Mouse (Mus musculus) liver (tissue): ENCODE results near the gene Atp6ap1.
A peak's percentile ranks its signal among the peaks of the same experiment; 100 is the strongest.

Source experiments
- DNase-seq: peaks from one replicate; pipeline ENCODE4 v3.0.0-alpha.2; 2020; ENCODE audit warnings: mixed read lengths

Atp6ap1 gene

DNA sequence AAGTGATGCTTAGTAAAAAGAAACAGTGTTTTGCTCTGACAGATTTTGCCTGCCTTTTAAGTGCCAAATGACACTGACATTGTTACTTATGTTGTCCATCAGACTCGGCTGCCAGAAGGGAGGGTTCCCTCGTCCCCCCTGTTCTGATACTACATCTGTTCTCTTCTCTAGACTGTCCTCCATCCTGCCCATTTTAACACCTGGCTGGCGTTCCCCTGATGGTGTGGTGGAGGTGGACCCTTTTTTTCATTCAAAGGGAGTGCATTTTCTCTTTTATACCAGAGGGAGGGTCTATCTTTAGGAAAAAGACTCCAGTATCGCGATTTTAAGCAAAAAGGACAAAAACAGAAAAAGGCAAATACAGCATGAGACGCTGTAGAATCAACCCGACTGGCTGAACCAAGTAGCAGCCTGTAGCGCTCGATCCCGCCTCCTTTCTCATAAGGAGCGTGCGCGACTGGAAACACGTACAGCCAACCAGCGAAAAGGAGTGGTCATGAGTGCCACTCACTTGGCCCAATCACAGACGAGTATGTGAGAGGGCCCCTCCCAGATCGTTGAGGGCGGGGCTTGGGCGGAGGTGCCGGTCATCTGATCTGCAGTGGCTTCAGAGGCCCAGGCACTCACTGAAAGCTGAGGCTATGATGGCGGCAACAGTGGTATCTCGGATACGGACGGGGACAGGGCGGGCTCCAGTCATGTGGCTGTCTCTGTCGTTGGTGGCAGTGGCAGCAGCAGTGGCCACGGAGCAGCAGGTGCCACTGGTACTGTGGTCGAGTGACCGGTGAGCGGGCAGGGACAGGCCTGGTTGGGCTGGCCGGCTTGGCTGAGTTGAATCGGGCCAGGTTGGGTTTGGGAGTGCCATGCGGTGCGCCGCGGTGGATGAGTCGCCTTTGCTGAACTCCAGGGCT lies at the start of gene Atp6ap1:
Atp6ap1 (plus strand) TSS at position 560 of the 911 bp plus-strand sequence.
- peak; percentile 96 for DNase-seq

DNA sequence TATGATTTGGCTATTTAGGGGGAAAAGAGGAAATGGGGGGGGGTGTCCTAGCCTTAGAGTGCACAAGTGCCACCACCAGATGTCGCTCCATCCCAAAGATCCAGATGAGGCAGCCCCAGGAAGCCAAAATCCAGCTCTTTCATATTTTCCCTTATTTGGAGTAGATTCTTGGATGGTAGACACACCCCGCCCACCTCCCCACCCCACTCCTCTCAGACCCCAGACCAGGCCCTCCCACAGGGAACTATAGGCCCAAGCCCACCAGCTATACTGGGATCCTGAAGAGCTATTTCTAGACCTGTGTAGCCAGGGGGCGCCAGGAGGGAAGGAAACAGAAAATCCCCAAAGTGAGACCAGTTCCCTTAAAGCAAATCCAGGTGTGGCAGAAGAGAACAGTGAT lies 48.2 kb upstream of the Atp6ap1 start:
- DNase-seq: peak; percentile 68

DNA sequence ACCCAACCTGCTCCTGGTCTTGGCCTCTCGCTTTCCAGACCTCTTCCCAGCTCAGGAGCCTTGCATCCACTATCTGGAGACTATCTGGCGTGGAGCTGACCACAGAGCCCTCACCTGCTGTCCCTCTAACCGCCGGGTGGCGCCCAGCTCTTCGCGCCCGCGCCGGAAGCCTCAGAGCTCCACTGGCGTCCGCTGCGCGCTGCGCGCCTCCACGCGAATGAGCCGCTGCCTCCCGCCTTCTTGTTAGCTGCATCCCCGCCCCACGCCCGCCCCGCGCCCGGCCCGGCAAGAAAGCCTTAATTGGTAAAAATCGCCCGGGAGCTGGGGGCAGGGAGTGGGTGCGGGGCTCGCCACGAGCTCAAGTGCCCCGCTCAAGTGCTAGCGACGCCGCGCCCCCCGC lies 47.3 kb upstream of the Atp6ap1 start, which contains the start of gene Flna:
Flna (minus strand) TSS at position 206 of the 400 bp plus-strand sequence.
- DNase-seq: peak; percentile 59

DNA sequence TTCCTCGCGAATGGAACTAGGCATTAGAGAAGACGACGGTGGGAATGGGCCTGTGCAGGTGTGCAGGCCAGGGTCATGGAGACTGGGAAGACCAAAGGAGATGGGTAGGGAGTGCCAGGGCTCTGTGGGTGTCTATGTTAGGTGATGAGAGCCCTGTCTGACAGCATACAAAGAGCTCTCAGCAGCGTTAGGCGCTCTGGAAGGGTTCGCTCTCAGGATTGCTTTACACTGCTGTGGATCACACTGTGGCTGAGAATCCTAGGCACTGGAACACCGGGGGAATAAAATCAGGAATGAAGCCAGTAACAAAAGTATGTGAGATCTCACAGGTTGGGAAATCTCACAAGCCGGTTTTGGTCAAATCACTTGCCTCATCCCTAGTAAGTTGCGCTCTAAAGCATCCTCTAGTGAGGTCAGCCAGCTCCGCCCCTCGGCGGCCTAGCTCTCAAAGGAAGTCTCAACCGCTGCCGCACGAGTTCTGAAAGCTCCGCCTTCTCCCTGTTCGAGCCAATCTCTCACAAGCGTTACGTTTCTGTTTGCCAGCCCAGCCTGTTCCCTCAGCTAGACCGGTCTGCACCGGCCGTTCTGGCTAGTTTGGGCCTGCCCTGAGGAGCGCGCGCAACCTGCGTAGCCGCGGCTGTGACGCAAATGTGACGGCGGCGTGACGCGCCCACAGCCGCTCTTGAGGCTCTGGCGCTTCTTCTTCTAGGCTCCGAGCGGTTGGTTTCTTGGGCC lies 42.6 kb upstream of the Atp6ap1 start, which contains the start of gene Emd:
Emd (plus strand) TSS at position 535 of the 735 bp plus-strand sequence.
- DNase-seq: peak; percentile 90

DNA sequence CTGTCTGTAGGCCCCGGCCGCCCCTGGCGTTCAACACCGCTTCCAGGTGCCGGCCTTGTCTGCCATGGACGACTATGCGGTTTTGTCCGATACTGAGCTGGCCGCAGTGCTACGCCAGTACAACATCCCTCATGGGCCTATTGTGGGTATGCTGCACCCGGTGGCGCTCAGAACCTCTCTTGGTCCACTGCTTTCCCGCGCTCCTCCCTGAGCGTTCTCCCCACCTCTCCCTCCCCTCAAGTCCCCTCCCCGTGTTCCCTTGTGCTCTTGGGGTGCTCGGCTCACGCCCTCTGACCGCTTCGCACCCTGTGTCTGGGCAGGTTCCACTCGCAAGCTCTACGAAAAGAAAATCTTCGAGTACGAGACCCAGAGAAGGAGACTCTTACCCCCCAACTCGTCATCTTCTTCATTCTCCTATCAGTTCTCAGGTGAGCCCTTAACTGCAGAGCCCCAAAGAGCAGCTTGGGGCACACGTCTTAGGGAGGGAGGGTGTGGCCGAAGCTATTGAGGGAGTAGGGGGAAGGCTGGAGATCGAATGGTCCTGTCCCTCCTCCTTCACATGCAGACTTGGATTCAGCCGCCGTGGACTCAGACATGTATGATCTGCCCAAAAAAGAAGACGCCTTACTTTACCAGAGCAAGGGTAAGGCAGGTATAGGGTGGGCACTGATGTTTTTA lies 41.9 kb upstream of the Atp6ap1 start:
- peak; percentile 20 for DNase-seq

DNA sequence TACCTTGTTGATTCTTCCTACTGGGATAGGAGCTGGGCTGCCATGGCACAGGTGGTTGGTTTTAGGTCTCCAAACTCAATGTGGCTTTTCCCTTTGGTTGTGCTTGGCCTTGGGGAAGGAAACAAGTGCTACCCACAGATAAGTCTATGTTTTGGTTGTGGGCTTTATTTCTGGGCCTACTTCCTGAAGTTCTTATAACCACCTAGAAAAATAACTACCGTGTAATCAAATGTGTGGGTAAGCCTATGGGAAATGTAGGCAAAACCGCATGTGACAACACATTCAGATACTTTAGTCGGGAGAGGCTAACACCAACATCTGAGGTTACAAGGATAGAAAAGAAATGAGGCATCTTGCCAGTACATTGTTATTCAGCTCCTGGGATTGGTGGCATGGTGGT lies 39.2 kb upstream of the Atp6ap1 start:
- no peak for DNase-seq

DNA sequence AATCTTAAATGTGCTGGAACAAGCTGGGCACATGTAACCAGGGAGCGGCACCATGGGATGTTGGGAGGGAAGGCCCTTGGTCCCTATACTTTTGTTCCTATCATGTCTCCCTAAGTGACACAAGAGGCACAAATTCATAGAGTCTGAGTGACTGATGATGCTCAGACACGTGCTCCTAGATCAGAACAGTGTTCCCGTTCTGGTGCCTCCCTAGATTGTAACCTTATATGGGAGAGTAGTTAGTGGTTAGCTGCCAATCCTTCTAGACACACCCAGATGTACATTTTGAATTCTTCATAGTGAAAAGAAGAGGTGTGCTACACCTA lies 27.2 kb upstream of the Atp6ap1 start:
- DNase-seq: no peak

DNA sequence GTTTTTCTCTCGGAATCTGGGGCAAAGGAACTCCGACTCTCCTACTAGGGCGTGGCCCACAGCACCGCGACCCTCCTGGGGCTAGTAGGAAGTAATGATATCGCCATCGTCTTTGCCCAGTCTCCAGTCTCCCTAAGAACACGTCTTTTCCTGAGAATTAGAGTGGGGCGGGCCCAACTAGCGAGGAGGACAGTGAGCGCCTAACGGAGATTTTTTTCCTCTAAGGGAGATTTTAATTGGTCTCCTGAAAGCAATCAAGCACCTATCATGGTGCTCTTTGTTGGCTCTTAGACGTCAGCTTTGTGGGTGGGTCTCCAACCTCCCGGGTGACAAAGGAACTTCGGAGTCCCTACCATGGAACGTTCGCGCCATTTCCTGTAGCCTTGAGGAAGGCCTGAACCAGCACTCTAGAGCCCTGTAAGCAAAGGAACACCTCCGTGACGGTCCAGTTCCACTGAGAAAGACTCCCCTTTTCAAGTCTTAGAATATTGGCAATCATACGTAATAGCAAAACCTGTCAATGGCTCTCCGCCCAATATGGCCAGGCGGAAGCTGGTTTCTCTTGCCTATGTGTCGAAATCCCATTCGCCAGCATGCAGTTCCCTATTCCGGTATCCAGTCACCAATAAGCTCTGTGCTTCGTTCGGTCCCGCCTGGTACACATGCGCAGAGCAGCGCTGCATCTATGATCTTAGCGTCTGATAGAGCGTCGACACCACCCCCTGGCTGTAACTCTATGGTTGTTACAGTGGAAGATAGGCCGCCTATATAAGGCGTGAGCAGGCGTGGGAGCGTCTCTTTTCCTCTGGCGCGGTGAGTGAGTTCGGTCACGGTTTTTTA lies 26.6 kb upstream of the Atp6ap1 start, which contains the start of gene Rpl10:
Rpl10 (plus strand) TSS at position 751 of the 840 bp plus-strand sequence.
- DNase-seq: peak; percentile 94

DNA sequence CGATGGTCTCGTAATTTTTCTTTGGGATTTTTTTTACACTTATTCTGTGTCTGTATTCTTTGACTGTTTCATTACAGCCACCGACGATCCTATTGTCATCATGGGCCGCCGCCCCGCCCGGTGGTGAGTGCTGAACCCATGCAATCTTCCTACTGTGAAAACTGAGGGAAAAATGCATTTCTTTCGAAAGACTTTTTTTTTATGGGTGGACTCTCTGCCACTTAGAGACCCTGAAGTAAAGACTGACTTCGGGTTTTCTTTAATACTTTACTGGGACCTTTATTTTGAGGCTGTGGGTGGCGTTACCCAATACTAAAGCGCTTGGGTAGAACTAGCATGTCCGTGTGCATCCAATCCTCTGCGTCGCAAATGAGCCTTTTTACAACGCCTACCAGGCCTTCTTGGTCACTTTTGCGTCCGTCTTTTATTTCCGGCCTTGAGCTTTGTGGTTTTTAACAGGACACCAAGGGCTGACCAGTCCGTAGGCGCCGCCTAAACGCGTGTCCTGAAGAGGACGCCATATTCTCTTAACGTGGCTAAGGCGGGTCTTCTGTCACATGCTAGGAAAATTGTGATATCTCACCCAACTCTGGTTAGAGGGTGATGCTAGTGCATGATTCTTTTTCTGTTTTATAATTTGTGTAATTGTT lies 25.9 kb upstream of the Atp6ap1 start:
- peak; percentile 45 for DNase-seq

DNA sequence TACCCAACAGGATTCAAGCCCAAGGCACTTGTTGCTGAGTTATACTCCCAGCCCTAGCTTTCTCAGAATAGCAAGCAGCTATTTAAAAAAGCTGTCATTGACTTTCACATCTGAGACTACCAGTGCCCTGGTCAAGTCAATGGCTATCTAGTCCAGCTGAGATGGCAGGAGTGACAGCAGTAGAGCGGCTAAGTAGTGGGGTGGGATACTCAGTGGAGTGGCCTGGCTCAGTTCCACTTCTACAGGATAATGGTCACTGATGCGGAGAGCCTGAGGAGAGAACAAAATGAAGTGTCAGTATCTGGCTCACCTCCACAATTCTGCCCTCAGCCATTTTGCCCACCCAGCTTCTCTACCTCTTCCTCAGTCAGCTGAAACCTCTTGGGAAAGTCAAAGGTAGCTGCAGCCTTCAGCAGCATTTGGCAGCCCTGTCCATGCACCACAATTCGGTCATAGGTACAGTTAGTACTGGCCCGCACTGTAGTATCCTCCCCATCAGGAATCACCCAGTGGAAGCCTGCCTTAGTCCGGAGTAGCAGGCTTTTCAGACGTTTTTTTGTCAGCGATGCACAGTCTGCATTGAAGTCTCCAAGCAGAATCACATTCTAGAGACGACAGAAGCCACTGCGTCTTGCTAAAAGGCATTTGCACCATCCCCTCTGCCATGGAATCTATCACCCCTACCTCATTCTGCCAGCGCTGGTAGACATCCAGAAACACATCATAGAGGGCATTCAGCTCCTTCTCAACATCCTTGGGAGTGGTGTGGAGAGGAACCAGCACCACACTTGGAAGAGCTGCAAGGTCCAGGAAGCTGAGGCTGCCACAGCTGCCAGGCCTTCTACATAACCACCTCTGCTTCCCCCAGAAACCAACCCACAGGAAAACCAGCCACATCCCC lies 23.2 kb upstream of the Atp6ap1 start:
- no peak for DNase-seq

DNA sequence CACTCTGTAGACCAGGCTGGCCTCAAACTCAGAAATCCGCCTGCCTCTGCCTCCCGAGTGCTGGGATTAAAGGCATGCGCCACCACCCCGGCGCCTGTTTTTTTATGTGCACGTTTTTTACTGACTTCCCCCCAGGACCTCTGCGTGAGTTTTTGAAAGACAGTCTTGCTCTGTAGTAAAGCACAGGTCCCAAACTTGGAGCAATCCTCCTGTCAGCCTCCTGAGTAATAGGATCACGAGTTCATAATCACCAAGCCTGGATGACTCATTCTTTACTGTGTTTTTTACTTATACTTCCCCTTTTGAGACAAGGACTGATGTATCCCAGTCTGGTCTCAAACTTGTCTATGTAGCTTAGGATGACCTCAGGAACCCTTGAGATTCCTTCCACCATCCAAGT lies 19.0 kb upstream of the Atp6ap1 start:
- DNase-seq: no peak

DNA sequence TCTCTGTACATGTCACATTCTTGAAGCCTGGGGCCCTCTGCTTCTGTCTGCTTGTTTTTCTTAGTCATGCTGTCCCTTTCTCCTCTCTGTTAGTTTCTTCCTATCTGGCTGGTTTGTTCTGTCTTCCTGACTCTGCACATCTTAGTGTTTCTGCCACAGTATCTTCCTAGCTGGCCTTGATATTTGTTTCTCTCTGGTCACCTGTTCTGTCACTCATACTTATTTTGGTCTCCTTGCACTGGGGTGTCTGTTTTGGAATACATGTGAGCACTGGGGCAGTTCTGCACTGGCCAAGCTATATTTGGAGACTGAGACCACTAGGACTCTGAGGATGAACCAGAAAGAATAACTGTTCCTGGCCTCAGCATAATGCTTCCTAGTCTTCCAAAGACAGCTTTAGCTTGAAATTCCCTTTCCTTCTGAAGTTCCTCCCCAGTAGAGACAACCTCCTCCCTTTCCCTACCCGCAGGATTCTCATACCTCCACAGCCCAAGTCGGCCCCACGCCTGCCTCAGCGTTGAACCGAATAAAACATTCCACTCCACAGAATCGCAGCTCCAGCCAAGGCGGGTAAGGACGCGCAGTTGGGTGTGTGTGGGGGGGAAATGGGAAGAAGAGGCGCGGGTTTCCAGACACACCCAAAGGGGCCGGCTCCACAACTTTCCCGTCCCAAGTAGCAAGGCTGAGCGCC lies 15.7 kb upstream of the Atp6ap1 start:
- peak; percentile 23 for DNase-seq

DNA sequence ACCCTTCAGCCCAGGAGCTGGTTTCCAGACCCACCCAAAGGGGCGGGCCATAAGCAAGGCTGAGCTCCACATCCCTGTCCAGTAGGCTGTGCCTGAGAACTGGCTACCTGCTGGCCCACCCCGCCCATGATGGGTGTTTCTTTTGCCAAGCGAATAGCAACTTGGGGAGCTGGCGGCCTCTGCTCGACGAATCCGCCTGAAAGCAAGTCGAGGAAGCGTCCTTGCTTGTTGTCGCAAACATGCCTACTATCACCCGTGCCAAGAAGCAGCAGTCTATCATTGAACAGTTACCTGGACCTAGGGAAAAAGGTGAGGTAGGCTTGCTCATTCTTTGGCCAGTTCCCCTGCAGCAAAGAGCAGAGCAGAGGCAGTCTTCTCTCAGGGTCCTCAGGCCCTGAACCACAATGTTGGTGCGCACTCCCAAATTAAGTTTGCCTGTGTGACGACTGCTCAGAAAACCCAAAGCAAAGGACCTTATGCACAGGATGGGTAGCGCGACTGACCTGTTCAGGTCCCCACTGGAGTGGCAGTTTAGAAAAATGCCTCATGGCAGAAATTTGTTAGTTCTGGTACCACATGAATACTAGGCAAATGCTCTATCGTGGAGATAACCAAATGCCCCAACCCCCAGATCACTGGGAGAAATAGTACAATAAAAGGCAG lies 15.0 kb upstream of the Atp6ap1 start, which contains the start of the genes Taz and Dnase1l1:
Taz (plus strand) TSS at position 181 of the 663 bp plus-strand sequence.
Dnase1l1 (minus strand) TSS at position 606 of the 663 bp plus-strand sequence.
- DNase-seq: peak; percentile 93

DNA sequence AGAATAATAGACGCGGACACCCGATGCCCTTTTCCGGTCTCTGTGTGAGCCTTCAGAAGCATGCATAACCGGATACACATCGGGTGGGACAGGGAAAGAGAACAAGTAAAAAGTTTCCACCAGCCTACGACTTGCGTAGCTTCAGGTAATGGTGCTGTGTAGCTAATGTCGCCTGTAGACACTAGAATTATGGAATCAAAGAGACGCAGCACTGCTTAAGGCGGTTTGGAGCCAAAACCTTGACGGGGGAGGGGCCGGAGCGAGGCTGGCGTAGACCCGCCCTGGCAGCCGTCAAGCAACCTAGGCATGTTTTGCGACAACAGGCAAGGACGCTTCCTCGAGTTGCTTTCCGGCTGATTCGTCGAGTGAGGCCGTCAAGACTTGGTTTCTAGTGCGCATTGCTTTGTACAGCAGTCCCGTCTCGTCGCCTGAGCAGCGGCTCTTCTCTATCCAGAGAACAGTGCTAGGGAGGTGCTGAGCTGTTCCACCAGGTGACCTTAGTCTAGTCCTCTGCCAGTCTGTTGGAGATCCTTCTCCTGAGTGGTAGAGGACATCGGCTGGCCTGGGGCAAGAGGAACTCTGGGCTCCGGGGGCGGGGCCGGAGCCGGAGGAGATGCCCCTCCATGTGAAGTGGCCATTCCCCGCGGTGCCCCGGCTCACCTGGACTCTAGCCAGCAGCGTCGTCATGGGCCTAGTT lies 14.4 kb upstream of the Atp6ap1 start:
- peak; percentile 88 for DNase-seq

DNA sequence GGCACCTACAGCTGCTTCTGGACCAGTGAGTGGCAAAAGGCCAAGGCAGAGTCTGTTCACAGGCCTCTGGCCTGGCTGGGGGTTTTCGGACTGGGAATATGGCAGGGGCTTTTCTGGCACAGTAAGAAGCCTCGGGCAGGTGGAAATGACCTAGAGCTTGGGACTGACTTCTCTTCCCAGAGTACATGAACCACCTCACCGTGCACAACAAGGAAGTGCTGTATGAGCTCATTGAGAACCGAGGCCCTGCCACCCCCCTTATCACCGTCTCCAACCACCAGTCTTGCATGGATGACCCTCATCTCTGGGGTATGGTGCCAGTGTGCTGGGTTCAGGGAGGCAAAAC lies 13.8 kb upstream of the Atp6ap1 start:
- no peak for DNase-seq

DNA sequence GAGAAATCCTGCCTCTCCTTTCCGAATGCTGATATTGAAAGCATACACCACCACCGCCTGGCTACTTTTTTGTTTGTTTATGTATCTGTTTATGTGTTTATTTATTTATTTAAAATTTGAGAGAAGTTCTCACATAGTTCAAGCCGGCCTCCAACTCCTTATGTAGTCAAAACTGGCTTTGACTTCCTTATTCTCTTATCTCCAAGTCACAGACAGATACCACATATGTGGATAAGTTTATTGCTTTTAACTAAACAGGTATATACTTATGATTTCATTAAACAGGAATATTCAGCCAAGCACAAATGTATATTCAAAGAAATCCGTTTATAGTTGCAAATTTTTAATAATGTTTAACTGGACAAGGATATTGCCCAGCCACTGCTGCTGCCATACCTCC lies 3.5 kb upstream of the Atp6ap1 start:
- DNase-seq: no peak

DNA sequence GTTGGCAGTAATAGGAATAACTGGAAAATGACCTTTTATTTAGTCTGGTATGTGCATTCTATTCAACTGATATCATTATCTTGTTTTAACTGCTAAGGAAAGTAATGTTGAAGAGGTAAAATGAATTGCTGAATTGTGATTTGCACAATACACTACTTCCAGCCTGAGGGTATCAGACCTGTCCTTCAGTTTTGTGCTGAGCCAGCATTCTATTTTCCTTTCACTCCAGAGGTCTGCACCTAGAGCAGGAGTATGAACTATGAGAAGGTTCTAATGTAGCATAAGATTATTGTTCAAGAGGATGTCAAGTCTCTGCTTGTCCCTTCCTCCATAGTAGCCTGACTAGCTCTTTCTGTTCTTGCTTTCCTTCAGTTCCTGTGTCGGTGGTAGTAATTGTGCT lies 1.5 kb downstream of the Atp6ap1 start:
- DNase-seq: no peak

DNA sequence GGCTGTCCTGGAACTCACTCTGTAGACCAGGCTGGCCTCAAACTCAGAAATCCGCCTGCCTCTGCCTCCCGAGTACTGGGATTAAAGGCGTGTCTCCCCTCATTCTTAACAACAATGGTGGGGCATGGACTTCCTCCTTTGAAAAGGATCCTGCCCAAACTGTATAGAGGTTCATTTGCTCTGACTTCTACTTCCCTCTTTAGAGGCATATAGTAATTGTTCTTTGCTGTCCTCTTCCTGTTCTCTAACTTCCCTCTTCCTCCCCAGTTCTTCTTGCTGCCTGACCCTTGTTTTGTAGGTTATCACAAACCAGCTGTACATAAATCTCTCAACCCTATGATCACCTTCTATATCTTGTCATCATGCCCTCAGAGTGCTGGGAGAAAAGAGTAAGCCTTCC lies 2.8 kb downstream of the Atp6ap1 start:
- DNase-seq: no peak
